Mouse (Mus musculus): Measurements from ENCODE around the gene Cyp3a41a. TPM values are rescaled to one million over a fixed set of nuclear protein-coding genes. Genes with fewer than 3 reads are reported as not detected.

The Cyp3a41a gene
- polyA plus RNA-seq (2017; shearing (Covaris generic)), result not detected

GRCm38 (mm10) chr5:145720036-145720435 lies at the start of gene Cyp3a41a:
Gene Cyp3a41a (minus strand): TSS chr5:145720136.

Other genes with a start within 250 kb of the Cyp3a41a start
- gene Cyp3a41b, start 135.4 kb downstream of the Cyp3a41a start, polyA plus RNA-seq (2017; shearing (Covaris generic)), result not detected
- gene Cyp3a44, start 85.7 kb upstream of the Cyp3a41a start, polyA plus RNA-seq (2017; shearing (Covaris generic)), result under 1 TPM in 1 of 2 experiments, not detected in 1; 0.23 TPM
- gene Cyp3a11, start 159.8 kb upstream of the Cyp3a41a start, polyA plus RNA-seq (2017; shearing (Covaris generic)), result under 1 TPM; 0.06 to 0.26 TPM